Mouse (Mus musculus) heart, embryonic 14.5 days (tissue): ENCODE data around the gene Cdr2. TPM values are rescaled to one million over a fixed set of nuclear protein-coding genes. Genes with fewer than 3 reads are reported as not detected.

Experiments
- polyA plus RNA-seq: library from polyadenylated mRNA; unstranded; fragments of >200 nt; fragmentation: Nextera tagmentation; extraction: Ambion mirVana; gene quantifications from 2 replicates; pipeline ENCODE4 v1.2.1, GENCODE M21; 2014

Gene Cdr2
- polyA plus RNA-seq, 1 experiment from 2014 or later, result 12.8 TPM

Other genes starting within 250 kb of the Cdr2 start
- 0.86 and 0.89 TPM in 2 replicates for gene Vwa3a, start 243.0 kb downstream of the Cdr2 start, polyA plus RNA-seq
- gene Gm5737, start 169.9 kb downstream of the Cdr2 start, polyA plus RNA-seq, result not detected in 2 replicates
- 12.1 and 12.4 TPM in 2 replicates for gene Eef2k, start 139.5 kb downstream of the Cdr2 start, polyA plus RNA-seq
- 8.2 and 13.4 TPM in 2 replicates for gene Polr3e, start 64.6 kb downstream of the Cdr2 start, polyA plus RNA-seq
- 0.22 TPM in 1 of 2 replicates, not detected in the other for gene Mfsd13b, start 197 bp upstream of the Cdr2 start, polyA plus RNA-seq
- gene Mettl9, start 52.1 kb upstream of the Cdr2 start, polyA plus RNA-seq, result 113 TPM in 2 replicates
- gene Igsf6, start 92.3 kb upstream of the Cdr2 start, polyA plus RNA-seq, result 1.4 and 1.5 TPM in 2 replicates
- 0.09 and 0.22 TPM in 2 replicates for gene Otoa, start 99.3 kb upstream of the Cdr2 start, polyA plus RNA-seq